Mouse (Mus musculus): Measurements from ENCODE around the gene Pef1.

Pef1 gene

DNA sequence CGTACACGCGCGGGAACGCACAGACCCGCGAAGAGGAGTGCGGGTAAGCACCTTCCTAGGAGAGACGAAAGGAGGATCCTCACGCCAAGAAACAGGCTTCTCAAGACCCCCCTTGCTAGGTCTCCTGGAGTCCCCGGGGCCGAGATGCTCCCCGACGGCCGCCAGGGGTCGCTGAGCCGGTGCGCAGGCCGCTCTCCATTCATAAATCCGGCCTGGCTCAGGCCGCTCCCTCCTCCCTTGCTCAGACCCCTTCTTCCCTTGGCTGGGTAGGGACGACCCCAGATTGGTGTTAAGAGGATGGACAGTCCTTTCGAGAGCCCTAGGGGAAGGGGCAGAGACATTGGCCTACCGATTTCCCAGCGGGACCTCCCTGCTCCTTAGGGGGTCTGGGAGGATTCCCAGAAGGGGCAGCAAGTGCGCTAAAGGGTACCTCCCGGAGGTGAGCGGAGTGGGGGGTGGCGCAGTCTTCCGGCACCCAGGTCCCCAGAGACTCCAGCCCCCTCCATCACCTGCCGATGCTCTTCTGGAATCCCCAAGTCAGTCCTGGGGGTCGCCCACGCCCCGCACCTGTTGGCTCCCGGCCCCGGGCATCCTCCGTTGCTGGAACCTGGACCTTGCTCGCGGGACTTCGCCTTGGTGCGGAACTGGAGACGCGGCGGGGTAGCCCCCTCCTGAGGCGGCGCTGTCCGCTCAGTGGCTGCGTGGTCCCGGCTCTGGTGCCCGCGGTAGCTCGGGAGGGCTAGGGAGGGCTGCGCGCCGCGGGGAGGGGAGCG is 36.3 kb downstream of the Pef1 start:
- in situ Hi-C loops (cut with MboI, MseI), result loop anchor here (5.0 kb wide), 1 partner anchor 49 kb away; no protein-coding TSS in a partner anchor

DNA sequence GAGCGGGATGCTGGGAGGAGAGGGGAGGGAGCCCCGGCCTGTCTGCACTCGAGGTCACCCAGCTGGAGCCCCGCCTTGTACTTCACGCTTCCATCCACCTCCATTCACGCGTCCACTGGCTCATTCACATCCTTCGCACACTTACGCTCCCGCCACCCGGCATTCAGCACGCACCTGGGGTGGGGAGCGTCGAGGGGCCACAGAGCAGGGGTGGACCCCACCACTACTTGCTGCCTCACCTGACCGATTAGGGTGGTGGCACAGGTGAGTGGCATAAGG is 36.8 kb downstream of the Pef1 start, which contains the start of gene Hcrtr1:
Hcrtr1 (minus strand) TSS at position 146 of the 279 bp plus-strand sequence.
- in situ Hi-C loops (cut with MboI, MseI), result loop anchor here (5.0 kb wide), 1 partner anchor 48 kb away; no protein-coding TSS in a partner anchor

DNA sequence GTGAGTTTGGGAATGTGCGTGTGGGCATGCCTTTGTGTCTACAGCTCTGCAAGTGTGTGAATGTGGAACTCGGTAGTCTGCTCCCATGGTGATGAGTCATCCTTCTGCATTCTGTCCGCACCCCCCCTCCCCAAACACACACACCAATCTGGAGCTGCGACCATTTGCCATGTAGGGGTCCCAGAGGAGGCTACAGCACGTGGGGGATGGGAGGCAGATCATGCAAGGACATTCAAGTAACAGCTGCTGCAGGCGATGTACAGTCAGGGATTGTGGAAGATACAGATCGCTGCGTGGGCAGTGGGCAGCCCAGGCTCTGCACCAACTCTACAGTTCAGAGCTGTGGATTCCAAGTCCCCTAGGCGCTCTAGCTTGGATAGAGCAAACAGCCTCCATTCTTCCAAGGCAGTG is 38.6 kb downstream of the Pef1 start:
- in situ Hi-C loops (cut with MboI, MseI), result no loop called here

DNA sequence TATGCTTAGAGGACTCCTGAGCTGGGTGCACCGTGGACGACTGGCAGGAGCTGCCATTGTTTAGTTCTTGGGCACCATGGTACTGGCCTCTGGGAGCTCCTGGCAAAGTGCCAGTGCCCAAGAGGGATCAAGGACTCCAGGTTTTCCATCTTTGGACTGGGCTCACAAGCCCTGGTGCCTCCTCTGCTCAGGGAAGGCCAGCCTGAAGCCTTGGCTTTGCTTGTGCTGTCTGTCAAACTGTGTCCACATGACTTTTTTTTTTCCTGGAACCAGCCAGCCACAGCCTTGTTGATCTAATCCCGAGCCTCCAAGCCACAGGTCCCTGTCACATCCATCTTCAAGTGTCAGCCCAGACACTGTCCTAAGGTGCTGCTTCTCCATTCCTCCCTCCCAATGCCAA is 39.4 kb downstream of the Pef1 start:
- in situ Hi-C loops (cut with MboI, MseI), result no loop called here

DNA sequence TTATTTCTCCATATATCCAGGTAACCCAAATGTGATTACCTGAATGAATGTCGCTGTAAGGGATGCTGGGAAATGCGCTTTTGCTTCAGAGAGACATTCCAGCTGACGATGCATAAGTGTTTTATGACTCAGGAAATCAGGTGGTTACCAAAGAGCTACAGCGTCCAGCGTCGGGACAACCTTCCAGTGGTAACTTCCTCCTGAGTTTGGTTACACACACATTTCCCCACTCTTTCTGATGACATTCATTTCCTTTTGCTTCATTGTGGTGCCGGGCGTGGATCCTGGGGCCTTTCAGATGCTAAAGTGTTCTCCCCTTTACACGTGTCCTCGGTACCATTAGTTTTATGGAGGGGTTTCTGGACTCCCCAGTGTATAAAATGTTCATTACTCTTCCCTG is 46.0 kb downstream of the Pef1 start:
- in situ Hi-C loops (cut with MboI, MseI), result no loop called here

DNA sequence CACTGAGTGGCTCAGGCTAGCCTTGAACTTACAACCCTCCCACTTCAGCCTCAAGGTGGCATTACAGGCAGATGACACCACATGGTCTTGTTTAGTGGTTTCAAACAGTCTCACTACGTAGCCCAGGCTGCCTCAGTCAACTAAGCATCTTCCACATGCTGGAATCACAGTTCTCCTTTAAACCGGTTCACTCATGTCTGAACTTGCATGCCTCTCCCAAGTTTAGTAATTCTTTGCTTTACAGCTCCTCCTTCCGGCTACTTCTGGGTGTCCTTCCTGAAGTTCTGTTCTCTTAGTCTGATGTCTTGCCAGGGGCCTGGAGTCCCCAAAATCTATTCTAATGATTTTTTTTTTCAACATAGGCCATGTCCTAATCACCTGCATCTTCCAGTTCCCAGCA is 51.9 kb downstream of the Pef1 start:
- in situ Hi-C loops (cut with MboI, MseI), result no loop called here

DNA sequence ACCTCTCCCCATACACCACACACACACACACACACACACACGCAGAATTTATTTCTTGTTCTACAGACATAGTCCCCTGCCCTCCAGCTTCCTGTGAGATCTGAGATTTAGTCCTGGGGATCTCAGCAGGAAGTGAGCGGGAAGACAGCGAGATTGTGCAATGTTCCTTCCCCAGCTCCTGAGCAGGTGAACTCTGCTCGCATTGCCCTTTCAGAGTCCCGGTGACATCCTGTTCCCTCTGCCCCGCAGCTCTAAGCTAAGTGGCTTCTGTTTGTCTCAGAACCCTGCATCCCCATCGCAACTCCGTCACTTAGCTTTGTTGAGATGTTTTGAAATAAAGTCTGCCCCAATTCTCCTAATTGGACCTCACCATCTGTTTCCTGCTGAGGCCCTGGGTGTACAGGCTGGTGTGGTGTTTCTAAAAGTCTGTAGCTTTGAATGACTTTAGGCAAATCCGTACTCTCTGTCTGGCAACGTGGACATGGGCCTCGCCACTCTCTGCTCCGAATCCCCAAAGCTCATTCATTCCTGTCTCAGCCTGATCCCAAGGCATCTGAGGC is 54.5 kb downstream of the Pef1 start:
- in situ Hi-C loops (cut with MboI, MseI), result no loop called here

DNA sequence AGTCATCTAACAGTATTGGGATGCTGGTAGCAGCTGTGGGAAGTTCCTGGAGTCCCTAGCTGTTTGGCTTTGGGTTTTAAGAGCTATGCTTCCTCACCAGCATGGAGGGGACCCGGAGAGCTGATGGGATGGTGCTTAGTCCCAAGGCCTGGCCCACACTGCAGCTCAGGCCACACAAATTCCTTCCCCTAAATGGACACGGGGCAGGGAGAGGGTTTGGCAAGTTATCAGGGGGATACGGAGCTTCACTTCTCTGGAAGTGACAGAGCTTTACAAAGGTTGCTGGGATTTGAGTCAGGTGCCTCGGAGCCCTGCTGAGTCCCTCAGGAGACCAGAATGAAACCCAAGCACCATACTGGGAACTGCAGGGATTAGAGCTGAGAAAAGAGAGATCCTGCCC is 59.0 kb downstream of the Pef1 start:
- in situ Hi-C loops (cut with MboI, MseI), result no loop called here

DNA sequence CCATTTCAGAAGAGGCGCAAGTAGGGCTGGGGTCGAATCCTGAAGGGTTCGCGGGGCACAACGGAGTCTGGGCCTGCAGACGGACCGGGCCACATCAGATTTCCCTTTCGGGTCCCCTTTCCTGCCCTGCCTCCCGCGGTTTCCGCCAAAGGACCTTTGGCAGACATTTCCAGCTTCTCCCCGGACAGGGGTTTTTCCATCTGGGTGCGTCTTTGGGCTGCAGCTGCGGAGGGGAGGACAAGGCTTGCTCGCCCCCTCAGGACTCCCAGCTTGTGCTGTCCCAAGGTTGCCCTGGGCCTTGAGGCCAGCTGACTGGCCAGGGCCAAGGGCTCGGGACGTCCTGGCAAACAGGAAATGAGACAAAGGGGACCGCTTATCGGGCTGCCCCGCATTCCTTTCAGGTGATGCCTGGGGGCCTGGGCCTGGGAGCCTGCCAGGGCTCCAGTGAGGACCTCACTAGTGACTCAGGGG is 61.1 kb downstream of the Pef1 start:
- in situ Hi-C loops (cut with MboI, MseI), result no loop called here

DNA sequence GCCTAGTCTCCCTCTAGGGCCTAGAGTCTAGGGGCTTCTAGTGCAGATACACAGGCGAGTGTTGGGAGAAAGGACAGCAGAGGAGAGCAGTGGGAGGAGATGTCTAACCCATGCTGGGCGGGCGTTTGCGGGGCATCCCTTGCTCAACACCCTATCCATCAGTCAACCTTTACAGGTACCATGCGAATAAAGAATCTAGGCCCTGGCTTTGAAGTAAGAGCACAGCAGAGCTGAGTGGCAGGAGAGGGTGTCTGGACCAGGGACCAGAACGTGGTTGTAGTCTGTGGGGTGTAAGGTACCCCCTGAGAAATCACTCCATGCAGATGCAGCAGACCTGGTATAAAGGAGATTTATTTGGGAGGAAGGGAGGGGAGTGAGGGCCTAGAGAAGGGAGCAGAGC is 61.8 kb downstream of the Pef1 start:
- in situ Hi-C loops (cut with MboI, MseI), result no loop called here

DNA sequence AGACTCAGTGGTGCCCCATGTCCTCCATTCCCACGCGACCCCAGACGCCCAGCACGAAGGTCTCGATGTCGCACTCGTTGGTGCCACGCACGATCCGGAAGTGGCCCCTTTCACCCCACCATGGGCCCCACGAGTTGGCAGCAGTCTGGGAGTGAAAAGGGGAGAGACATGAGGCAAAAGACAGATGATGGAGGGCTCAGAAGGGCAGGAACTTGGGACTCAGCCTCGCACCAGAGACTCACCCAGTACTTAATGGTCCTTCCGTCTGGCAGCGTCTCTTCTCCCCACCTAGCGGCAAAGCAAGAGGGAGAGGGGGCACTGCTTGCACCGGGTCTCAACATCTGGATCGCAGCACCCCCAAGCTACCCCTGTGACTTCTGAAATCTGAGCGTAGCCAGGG is 63.7 kb downstream of the Pef1 start:
- in situ Hi-C loops (cut with MboI, MseI), result no loop called here

DNA sequence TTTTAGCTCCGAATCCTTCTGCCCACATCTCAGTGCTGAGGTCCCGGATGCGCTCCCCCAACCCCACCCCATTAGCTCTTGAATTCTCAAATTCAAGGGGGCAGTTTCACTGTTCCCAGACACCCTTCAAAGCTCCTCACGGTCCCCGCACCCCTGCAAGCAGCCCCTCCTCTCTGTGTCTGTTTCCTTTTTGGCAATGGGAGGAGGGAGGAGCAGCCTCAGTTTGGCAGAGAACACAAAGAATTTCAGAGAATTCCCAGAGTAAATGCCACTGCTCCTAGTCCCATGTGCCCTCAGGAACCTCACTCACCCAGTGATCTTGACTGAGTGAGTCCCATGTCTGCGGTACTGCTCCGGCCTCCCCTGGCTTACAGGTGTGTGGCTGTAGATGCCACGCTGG is 64.2 kb downstream of the Pef1 start:
- in situ Hi-C loops (cut with MboI, MseI), result no loop called here

DNA sequence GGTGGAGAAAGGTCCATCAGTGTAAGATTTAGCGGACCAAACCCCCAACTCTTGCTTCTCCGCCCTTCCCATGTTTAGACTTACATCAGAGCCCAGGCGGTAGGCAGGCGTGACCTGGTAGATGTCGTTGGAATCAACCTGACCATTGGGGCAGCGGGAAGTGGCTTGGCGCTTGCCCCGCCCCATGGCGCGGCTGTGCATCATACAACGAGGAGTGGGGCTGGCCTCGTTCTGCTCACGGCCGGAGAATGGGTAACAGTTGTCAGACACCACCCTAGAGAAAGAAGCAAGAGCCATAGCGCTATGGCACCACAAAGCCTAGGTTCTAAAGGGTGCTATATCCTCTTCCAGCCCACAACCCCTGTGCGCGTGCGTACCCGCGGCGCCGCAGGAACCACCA is 65.0 kb downstream of the Pef1 start:
- in situ Hi-C loops (cut with MboI, MseI), result no loop called here

DNA sequence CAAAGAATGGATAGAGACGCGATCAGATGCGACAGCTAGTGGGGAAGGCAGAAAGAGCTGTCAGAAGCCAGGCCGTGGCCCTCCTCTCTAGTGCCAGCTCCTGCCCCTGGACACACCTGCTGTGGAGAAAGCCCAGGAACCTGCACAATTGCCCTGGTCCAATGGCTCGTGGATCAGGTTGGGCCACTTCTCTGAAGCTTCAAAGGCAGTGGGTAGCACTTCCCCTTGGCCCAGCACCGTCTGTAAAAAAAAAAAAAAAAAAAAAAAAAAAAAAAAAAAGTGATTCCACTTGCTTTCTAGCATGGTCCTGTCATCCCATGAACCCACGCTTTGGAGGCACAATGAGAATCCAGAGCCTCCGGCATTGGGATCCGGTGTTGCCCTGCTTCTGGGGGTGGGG is 65.5 kb downstream of the Pef1 start:
- in situ Hi-C loops (cut with MboI, MseI), result no loop called here

DNA sequence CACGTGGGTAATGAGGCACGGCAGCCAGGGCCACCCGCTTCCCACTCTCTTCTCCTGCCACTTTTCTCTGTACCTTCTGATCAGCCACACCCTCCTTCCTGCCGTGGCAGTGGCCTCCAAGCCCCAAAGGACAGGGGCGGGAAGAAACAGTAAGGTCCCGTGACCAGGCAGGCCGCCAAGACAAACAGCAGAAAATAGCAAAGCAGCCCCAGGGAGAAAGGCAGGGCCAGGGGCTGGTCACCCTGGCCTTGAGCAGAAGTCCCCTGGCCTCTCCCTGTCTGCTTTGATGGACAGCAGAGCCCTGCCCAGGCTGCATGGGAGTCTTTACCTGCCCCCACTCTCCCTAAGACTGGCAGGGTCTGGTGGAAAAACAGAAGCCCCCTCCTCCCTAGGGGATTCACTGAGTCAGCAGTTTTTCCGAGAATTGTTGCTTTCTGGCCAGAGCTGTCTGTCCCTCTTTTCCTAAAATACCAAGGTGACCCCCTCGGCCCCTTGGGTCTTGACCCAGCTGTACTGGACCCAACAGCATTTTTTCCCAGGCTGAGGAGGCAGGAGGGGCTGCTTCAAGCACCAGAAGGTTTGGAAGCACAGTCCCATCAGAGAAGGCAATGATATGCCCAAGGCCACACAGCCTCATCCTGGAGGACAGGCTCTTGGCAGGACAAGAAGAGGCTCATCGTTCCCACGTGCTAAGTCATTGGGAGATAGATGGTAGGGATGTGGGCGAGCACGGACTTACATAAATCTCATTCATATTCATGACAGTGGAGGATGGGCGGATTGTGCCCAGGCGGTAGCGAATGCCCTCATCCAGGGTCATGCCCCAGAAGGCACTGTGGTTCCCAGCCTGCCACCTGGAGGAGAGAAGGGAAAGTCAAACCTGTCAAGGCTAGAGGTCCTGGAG is 66.2 kb downstream of the Pef1 start:
- in situ Hi-C loops (cut with MboI, MseI), result no loop called here

DNA sequence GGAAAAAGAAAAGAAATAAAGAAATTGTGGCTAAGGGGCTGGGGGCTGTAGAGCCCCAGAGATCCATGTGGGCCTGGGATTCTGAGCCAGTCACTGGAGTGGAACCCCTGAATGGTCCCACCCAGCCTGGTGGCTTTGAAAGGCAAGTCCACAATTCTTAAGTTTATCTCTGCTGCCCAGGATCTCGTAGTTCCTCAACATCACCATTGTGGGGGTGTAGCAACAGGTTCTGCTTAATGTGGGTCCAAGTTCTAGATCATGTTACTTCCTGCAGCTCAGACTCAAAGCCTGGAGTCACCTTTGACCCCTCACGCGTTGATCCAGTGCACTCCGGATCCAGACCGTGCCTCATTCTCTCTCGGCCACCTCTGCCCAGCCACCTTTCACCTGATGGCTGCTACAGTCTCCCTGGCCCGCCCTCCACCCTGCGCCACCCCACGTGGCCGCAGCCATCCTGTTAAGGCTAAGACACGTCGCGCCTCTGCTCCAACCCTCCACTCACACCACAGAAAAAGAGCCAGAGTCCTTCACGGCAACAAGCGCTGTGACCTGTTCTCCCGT is 67.1 kb downstream of the Pef1 start:
- in situ Hi-C loops (cut with MboI, MseI), result no loop called here

DNA sequence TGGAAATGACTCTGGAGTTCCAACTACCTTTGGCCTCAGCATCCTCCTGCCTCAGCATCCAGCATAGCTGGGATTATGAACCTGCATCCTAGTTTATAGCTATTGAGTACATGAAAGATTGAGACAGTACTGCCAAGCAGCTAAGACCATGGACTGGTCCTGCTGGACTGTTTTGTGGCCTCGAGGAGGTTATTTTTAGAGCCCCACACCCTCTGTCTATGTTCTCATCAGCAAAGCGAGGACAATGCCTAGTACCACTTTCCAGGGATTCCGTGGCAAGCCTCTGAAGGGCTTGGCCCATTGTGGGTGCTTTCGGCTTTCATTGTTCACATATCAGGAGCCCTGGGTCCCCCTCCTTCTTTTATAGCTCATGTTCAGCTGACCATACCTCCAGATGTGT is 68.0 kb downstream of the Pef1 start:
- in situ Hi-C loops (cut with MboI, MseI), result no loop called here

DNA sequence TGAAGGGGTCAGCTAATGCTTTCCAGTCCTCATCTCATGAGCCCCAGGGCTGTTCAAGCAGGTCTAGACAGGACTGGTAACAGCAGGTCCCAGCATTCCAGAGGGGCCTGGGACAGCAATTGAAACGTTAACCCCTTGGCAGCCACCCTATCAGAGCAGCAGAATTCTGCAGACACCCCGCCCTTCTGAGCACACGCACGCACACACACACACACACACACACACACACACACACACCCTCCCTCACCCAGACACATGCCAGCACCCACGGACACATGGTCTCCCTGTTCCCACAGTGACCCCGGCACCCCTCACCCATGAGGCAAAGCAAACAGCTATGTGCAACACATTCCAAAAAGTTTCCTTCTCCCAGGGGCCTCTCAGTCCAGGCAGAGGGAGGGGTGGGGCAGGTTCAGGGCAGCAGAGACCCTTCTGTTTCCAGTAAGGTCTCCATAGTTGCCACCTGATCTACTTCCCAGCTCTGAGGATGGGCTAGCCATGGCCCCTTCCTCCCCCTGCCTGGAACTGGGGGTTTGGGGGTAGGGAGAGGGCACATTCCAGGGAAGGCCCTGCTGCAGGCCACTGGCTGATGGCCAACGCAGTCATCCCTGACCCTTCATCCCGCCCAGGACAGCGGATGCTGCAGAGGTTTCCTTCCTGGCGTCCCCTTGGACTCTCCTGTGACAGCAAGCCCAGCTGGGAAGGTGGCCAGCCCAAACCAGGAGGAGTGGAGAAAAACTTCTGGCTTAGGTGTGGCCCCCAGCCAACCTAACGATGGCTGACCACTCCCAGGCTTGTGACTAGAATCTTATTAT is 69.8 kb downstream of the Pef1 start:
- in situ Hi-C loops (cut with MboI, MseI), result no loop called here

DNA sequence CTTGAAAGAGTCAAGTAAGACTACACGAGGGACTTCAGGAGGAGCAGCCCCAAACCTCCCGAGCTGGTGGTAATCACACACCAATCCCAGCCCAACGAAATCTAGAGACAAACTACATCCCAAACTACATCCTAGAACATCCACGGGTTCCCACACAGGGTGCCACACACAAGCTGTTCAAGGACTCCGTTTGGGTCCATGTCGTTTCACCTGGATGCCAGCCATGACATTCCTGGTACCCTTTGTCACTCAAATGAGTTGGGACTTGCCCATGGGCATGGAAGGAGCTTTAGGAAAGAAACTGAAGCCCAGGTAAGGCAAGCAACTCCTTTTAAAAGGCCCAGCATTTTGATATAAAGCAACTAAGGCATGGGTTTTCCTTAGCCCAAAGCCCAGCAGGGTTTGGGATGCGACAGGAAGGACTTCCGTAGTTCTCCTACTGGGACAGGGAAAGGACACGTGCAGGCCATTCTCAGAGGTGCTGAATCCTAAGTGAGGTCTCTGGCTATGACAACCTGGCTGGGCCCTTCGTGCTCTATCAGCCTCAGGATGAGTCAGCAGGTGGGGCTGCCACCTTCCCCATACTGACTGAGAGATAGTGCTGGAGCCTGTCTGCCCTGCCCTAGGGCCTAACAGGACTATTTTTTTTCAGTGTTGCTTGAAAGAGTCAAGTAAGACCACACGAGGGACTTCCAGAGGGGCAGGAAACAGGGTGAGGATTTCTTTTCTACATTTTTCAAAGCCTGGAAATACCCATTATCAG is 70.9 kb downstream of the Pef1 start:
- in situ Hi-C loops (cut with MboI, MseI), result no loop called here

DNA sequence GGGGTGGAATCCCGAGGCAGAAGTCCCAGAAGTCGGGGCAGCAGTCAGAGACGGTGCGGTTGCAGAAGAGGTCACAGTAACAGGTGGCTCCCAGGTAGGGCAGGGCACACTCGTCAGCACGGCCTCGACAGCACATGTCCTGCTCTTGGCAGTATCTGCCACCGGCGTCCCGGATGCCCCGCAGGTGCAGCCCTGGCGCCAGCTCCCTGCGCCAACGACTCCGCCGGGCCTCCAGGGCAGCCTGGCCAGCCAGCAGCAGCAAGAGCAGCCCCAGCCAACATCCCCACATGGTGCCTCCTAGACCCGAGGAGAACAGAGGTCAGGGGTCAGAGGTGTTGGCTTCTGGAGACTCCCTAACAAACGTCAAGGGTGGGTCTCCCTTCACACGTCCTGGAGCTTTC is 71.6 kb downstream of the Pef1 start:
- in situ Hi-C loops (cut with MboI, MseI), result no loop called here

All from T-helper 1 cell (primary cell).